Mouse (Mus musculus) cerebellum, adult 2 months (tissue): ENCODE data around the gene Plekhg1.

Experiments used
- CTCF ChIP-seq: fragments of 200-500 bp; IDR thresholded peaks from 2 replicates; pipeline ENCODE4 v1.5.1; 2011; ENCODE audit warnings: low read depth, mild to moderate bottlenecking, control low read depth, low read length, moderate library complexity, borderline replicate concordance; ENCODE audit not compliant: insufficient read depth
- POLR2A ChIP-seq: fragments of 200-500 bp; IDR thresholded peaks from 2 replicates; pipeline ENCODE4 v1.6.1; 2011; ENCODE audit warnings: low read length, control low read depth, borderline replicate concordance; ENCODE audit not compliant: insufficient read depth

- TF ChIP-seq CTCF (no peak), POLR2A (no peak)
Measured at GRCm38 (mm10) chr10:3696727-3697348, 43.3 kb upstream of the Plekhg1 start.
